Mouse (Mus musculus): Measurements from ENCODE around the gene Cad. TPM values are rescaled to one million over a fixed set of nuclear protein-coding genes. Genes with fewer than 3 reads are reported as not detected.
"Not testable (repeated sequence)": the region's sequence is repeated elsewhere in the genome, so short reads cannot be mapped to it uniquely, and the experiment has no call there.

Gene Cad
- polyA plus RNA-seq, 1 experiment from 2014 or later: 38.4 TPM

DNA sequence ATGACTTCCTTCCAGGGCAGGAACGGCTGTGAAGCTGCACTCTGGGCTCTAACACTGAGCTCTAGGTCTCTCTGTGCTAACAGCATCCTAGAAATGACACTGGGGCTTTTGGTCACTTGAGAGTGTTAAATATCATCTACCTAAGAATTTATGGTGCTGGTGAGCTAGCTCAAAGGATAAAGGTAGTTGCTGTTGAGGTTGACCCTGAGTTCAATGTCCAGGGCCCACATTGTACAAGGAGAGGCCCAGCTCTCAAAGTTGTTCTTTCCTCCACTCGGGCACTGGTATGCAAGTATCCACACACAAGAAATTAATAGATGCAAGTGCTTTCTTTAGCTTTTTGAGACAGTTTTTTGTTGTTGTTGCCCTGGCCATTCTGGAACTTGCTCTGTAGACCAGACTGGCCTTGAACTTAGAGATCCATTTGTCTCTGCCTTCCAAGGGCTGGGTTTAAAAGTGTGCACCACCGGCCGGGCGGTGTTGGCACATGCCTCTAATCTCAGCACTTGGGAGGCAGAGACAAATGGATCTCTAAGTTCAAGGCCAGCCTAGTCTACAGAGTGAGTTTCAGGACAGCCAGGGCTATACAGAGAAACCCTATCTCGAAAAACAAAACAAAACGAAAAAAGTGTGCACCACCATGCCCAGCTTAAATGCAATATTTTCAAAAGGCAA is 16.3 kb upstream of the Cad start:
- Histone ChIP-seq H3K27ac (ENCODE audit: poor library complexity, severe bottlenecking) (no peak overlapping the region), H3K36me3 (peaks cover 66% of the 10 kb centered on the region), H3K4me1 (replicated peaks) (peaks cover 15% of the 10 kb centered on the region), H3K9ac (no peak overlapping the region), H3K9me3 (replicated peaks) (no peaks in the 10 kb centered on the region), H3K4me3 (no peak overlapping the region), H3K4me2 (no peak overlapping the region), H3K27me3 (replicated peaks) (no peaks in the 10 kb centered on the region)
- ATAC-seq (ENCODE audit: insufficient number of reproducible peaks, low FRiP score): no peak
- 82% methylated on average over 7 of the region's 7 CpGs for WGBS

DNA sequence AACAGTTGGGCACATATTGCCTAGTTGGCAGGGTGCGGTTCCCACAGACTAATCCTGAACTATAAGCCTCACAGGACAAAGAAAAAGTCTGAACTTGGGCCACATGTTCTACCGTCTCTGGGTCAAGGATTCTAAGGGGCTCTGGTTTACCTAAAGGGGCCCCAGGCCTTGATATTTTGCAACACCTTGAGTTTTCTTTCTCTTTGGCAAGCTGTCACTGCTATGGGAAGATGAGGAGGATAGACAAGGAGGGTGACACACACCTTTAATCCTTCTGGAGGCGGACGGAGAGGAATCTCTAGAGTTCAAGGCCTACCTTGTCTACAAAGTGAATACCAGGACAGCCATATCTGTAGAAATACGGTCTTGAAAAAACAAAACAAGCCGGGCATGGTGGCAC is 8.2 kb upstream of the Cad start:
- ATAC-seq (ENCODE audit: insufficient number of reproducible peaks, low FRiP score): no peak
- Histone ChIP-seq H3K27me3 (replicated peaks) (no peaks in the 10 kb centered on the region), H3K4me2 (no peak overlapping the region), H3K9ac (no peak overlapping the region), H3K4me1 (replicated peaks) (peaks cover 5% of the 10 kb centered on the region), H3K9me3 (replicated peaks) (no peaks in the 10 kb centered on the region), H3K36me3 (peaks cover 30% of the 10 kb centered on the region), H3K4me3 (no peak overlapping the region), H3K27ac (ENCODE audit: poor library complexity, severe bottlenecking) (no peak overlapping the region)
- 85% methylated on average over 6 of the region's 6 CpGs for WGBS

DNA sequence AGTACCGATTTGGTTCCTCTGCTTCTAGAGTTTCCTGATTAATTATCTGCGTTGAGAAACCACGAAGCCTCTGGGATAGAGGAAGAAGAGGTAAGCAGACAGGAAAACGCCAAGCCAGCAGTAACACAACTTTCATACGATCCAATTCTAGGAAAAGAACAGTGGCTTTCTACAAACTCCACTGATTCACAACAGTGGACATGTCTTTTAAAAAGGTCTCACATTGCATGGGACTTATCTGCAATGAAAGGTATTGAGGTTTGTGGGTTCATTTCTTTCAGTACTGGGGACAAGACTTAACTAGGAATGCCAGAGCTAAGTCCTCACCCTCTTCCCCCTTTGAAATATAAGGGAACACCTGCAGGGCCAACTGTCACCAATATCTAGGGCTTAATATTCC is 7.5 kb upstream of the Cad start:
- Histone ChIP-seq H3K4me3 (peak overlapping the region; percentile 62), H3K27me3 (replicated peaks) (no peaks in the 10 kb centered on the region), H3K27ac (ENCODE audit: poor library complexity, severe bottlenecking) (no peak overlapping the region), H3K36me3 (peaks cover 24% of the 10 kb centered on the region), H3K9ac (0 out of 2 replicates have a peak overlapping the region, but pooled peaks have one; percentile 85), H3K9me3 (replicated peaks) (no peaks in the 10 kb centered on the region), H3K4me1 (replicated peaks) (peaks cover 5% of the 10 kb centered on the region), H3K4me2 (peak overlapping the region; percentile 80)
- ATAC-seq (ENCODE audit: insufficient number of reproducible peaks, low FRiP score): no peak
- WGBS: 74% methylated on average over 5 of the region's 5 CpGs

DNA sequence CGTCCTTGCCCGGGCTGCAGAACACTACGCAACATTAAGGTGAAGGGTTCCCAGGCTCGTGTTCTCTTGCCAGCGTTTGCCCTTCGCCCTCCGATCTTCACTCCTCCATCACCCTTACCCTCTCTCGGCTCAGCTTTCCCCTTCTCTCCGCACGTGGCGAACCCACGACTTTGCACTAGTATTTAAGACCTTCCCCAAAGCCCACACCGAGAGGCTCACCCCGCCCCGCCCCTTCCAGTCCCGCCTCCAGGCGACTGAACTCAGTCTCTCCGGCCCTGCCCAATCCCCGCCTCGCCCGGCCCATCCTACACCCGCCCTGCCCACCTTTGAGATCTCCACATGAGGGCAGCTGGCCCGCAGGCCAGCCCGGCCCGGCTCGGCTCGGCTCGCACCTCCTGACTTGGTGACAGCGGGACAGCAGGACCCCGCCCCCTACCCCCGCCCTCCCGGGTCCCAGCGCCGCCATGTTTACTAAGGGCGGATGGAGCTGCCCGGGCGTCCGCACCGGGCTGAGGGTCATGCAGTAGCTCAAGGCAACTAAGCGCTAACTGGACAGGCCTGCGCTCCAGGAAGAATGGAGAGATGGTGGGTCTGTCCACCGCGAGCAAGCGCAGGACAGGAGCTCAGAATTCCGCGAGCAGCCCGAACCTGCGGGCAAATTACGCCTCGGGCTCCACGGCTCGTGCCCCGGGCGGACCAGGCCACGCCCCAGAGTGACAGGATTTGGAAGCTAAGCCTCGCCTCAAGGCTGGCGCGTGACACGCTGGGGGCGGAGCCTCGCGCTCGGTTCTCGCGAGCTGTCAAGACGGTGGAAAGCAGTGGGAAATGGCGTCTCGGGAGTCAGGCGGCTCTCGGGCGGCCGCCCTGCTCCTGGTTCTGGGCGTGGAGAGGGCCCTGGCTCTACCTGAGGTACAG is 6.5 kb upstream of the Cad start, which contains the start of gene Atraid:
TSS of gene Atraid (plus strand) at position 465 of the 915 bp plus-strand sequence.
- peak within 1 kb of the TSS; percentile 85 for H3K9ac ChIP-seq
- under 1% methylated on average over 73 of the region's 73 CpGs for WGBS
- peak within 1 kb of the TSS; percentile 96 for H3K27ac ChIP-seq (ENCODE audit: poor library complexity, severe bottlenecking)
- peak; percentile 97 for ATAC-seq (ENCODE audit: insufficient number of reproducible peaks, low FRiP score)
- no peaks in the 10 kb centered on the region for H3K27me3 ChIP-seq (replicated peaks)
- H3K4me3 ChIP-seq: peak within 1 kb of the TSS; percentile 62
- H3K4me2 ChIP-seq: peak within 1 kb of the TSS; percentile 80
- H3K9me3 ChIP-seq (replicated peaks): no peaks in the 10 kb centered on the region
- H3K36me3 ChIP-seq: peaks cover 22% of the 10 kb centered on the region
- H3K4me1 ChIP-seq (replicated peaks): peaks cover 5% of the 10 kb centered on the region

DNA sequence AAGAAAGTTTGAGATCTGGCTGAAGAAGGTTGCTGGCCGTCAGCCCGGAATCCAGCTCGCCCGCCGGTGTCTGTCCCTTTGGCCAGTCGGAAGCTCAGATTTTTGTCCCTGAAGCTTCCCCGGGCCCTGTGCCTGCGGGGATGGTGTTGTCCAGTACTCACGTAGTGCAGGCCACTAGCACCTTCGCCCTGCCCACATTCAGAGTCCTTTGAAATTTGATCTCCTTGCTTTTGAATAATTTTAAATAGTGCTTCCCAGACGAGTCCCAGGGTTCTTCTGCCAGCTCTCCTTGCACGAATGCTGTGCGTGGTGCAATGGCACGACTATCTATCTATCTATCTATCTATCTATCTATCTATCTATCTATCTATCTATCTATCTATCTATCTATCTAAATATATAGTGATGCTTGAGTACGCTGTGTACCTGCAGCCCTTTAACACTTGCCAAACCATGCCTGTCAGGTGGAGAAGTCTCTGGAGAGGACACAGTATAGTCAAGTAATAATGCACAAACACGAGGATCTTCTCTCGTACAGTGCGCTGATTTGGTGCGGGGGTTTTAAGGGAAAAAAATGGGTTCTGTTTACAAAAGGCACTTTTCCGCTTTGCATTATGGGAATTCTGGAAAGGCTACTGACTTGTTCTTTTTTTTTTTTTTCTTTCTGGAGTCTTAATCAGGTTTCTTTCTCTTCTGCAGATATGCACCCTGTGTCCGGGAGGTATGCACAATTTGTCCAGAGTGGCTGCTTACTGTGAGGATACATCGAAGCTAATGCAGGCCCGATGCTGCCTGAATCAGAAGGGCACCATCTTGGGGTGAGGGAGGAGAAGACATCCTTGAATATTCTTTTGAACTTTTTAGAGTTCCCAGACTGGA is 5.6 kb upstream of the Cad start, which contains the start of gene Slc5a6:
TSS of gene Slc5a6 (minus strand) at position 162 of the 879 bp plus-strand sequence.
- H3K9ac ChIP-seq: peak within 1 kb of the TSS; percentile 85
- peak within 1 kb of the TSS; percentile 80 for H3K4me2 ChIP-seq
- H3K27me3 ChIP-seq (replicated peaks): no peaks in the 10 kb centered on the region
- peaks cover 8% of the 10 kb centered on the region for H3K4me1 ChIP-seq (replicated peaks)
- H3K36me3 ChIP-seq: peaks cover 17% of the 10 kb centered on the region; the same call in 1 of the 2 replicates
- H3K4me3 ChIP-seq: peak within 1 kb of the TSS; percentile 62
- peak within 1 kb of the TSS; percentile 96 for H3K27ac ChIP-seq (ENCODE audit: poor library complexity, severe bottlenecking)
- WGBS: under 1% methylated on average over 23 of the region's 23 CpGs
- no peaks in the 10 kb centered on the region for H3K9me3 ChIP-seq (replicated peaks)
- ATAC-seq (ENCODE audit: insufficient number of reproducible peaks, low FRiP score): peak; percentile 56

DNA sequence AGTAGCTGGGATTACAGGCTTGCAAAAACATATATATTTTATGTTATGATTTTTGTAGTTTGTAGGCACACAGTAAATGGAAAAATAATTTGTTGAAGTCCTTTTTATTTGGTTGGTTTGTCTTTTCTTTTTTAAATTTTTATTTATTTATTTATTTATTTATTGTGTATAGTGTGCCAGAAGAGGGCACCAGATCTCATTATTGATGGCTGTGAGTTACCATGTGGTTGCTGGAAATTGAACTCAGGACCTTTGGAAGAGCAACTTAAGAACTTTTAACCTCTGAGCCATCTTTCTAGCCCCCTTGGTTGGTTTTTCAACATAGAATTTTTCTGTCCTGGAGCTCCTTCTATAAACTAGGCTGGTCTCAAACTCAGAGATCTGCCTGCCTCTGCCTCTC is 4.2 kb upstream of the Cad start:
- Histone ChIP-seq H3K4me2 (no peak overlapping the region), H3K4me3 (no peak overlapping the region), H3K9me3 (replicated peaks) (no peaks in the 10 kb centered on the region), H3K36me3 (peaks cover 13% of the 10 kb centered on the region; the same call in 1 of the 2 replicates), H3K4me1 (replicated peaks) (peaks cover 11% of the 10 kb centered on the region), H3K9ac (no peak overlapping the region), H3K27ac (ENCODE audit: poor library complexity, severe bottlenecking) (no peak overlapping the region), H3K27me3 (replicated peaks) (no peaks in the 10 kb centered on the region)
- no peak for ATAC-seq (ENCODE audit: insufficient number of reproducible peaks, low FRiP score)

DNA sequence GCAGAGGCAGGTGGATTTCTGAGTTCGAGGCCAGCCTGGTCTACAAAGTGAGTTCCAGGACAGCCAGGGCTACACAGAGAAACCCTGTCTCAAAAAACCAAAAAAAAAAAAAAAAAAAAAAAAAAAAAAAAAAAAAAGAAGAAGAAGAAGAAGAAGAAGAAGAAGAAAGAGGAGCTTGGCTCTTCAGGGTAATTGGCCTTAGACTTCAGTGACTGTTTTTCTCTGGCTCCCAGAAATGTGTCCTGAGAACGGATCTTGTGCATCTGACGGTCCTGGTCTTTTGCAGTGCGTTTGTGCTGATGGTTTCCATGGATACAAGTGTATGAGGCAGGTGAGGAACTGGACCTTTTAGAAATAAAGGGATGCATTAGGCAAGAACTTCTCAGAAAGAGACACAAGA is 852 bp upstream of the Cad start:
- not testable (repeated sequence) for H3K9me3 ChIP-seq (replicated peaks); H3K27me3 ChIP-seq (replicated peaks); ATAC-seq (ENCODE audit: insufficient number of reproducible peaks, low FRiP score); H3K4me1 ChIP-seq (replicated peaks)
- H3K4me2 ChIP-seq: peak overlapping the region; percentile 89
- peak overlapping the region; percentile 58; the same call in 1 of the 2 replicates for H3K27ac ChIP-seq (ENCODE audit: poor library complexity, severe bottlenecking)
- 66% methylated on average over 4 of the region's 4 CpGs for WGBS
- H3K9ac ChIP-seq: peak overlapping the region; percentile 88; the same call in 1 of the 2 replicates
- peaks cover 27% of the 10 kb centered on the region for H3K36me3 ChIP-seq
- peak overlapping the region; percentile 72 for H3K4me3 ChIP-seq

DNA sequence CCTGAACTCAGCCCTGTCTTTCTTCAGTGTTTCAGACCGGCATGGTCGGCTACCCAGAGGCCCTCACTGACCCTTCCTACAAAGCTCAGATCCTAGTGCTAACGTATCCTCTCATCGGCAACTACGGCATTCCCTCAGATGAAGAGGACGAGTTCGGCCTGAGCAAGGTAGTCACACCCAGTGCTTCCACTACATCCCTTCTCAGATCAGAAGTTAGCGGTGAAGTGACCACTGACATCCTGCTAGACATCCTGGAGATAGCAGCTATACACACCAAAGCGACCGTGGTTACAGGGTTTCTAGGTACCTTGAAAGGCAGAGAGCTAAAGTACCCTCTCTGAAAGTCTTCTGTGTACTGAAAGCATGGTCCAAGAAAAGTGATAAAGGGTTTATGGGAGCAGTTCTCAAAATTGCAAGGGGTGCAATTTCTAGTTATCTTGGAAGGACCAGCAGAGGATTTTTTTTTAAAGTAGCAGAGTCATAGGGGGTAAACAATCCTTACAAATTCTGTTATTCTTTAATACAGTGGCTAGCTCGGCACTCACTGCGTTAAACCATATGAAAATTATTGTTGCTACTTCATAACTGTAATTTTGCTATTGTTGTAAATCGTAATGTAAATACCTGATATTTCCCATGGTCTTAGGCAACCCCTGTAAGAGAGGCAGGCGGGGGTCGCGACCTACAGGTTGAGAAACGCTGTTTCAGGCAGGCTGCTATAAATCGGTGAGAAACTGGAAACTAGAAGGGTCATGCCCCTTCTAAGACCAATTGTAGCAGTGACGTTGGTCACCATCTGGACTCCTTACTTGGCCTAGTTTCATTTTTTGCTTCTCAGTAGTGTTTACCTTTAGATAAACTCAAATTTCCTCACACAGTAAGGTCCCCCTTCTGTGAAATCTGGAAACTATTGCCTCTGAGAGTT is 898 bp downstream of the Cad start:
- Histone ChIP-seq H3K27me3 (replicated peaks) (no peaks in the 10 kb centered on the region), H3K9me3 (replicated peaks) (no peaks in the 10 kb centered on the region), H3K4me1 (replicated peaks) (peaks cover 8% of the 10 kb centered on the region), H3K36me3 (peaks cover 44% of the 10 kb centered on the region), H3K4me2 (peak overlapping the region; percentile 89), H3K9ac (peak overlapping the region; percentile 88), H3K27ac (ENCODE audit: poor library complexity, severe bottlenecking) (peak overlapping the region; percentile 74; the same call in 1 of the 2 replicates), H3K4me3 (peak overlapping the region; percentile 72)
- peak; percentile 38; the same call in 1 of the 2 replicates for ATAC-seq (ENCODE audit: insufficient number of reproducible peaks, low FRiP score)
- WGBS: 24% methylated on average over 19 of the region's 19 CpGs

DNA sequence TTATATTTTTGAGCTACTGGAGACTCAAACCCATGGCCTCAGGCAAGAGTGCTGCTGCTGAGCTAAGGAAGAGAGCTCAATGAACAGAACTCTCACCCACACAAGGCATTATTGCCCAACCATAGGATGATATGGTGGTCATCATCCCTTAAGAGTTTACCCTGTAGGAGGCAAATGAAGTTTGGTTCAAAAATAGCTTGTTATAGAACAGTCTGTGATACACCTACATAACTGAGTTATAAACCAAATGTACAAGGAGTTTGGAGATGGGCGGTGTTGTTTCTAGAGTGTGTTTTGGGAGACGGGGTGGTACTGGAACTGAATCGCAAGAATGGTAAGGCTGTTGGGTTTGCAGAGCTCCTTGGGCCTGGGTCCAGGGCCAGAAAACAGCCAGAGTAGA is 15.2 kb downstream of the Cad start:
- 90% methylated on average over 3 of the region's 3 CpGs for WGBS
- Histone ChIP-seq H3K4me2 (no peak overlapping the region), H3K9ac (no peak overlapping the region), H3K27ac (ENCODE audit: poor library complexity, severe bottlenecking) (no peak overlapping the region), H3K4me1 (replicated peaks) (no peaks in the 10 kb centered on the region), H3K9me3 (replicated peaks) (no peaks in the 10 kb centered on the region), H3K27me3 (replicated peaks) (no peaks in the 10 kb centered on the region), H3K4me3 (no peak overlapping the region), H3K36me3 (peaks cover 95% of the 10 kb centered on the region)
- no peak for ATAC-seq (ENCODE audit: insufficient number of reproducible peaks, low FRiP score)

DNA sequence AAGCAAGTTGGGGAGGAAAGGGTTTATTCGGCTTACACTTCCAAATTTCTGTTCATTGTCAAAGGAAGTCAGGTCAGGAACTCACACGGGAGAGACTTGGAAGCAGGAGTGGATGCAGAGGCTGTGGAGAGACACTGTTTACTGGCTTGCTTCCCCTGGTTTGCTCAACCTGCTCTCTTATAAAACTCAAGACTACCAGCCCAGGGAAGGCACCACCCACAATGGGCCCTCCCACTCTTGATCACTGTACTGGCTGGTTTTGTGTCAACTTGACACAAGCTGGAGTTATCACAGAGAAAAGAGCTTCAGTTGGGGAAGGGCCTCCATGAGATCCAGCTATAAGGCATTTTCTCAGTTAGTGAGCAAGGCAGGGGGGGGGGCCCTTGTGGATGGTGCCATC is 16.5 kb downstream of the Cad start:
- H3K36me3 ChIP-seq: peaks cover 100% of the 10 kb centered on the region
- 81% methylated on average over 2 of the region's 2 CpGs for WGBS
- no peaks in the 10 kb centered on the region for H3K27me3 ChIP-seq (replicated peaks)
- no peak overlapping the region for H3K27ac ChIP-seq (ENCODE audit: poor library complexity, severe bottlenecking)
- H3K9me3 ChIP-seq (replicated peaks): no peaks in the 10 kb centered on the region
- ATAC-seq (ENCODE audit: insufficient number of reproducible peaks, low FRiP score): no peak
- H3K4me1 ChIP-seq (replicated peaks): no peaks in the 10 kb centered on the region
- H3K9ac ChIP-seq: no peak overlapping the region
- no peak overlapping the region for H3K4me3 ChIP-seq
- no peak overlapping the region for H3K4me2 ChIP-seq

All from heart, embryonic 12.5 days (tissue).